Mouse (Mus musculus): Measurements from ENCODE around the gene Lamp1. TPM values are rescaled to one million over a fixed set of nuclear protein-coding genes. Genes with fewer than 3 reads are reported as not detected.

Gene Lamp1
- polyA plus RNA-seq, 1 experiment from 2014 or later: 199 TPM

DNA sequence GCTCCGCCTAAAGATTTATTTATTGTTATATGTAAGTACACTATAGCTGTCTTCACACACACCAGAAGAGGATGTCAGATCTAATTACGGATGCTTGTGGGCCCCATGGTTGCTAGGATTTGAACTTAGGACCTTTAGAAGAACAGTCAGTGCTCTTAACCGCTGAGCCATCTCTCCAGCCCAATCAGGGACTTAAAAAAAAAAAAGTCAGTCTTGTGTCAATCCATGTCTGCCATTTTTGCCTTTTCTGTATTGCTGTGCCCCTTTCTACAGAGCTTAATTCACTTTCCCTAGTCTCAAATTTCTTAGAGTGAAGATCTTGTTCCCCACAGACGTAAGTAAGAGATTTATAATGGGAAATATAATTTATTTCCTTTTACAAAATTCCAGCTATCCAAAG is 59.5 kb downstream of the Lamp1 start:
- H3K36me3 ChIP-seq: no peaks in the 10 kb centered on the region
- H3K9me3 ChIP-seq (replicated peaks): no peaks in the 10 kb centered on the region
- WGBS (ENCODE audit: insufficient replicate concordance): 68% methylated on average over 4 of the region's 4 CpGs
- H3K9ac ChIP-seq: no peak overlapping the region
- peaks cover 33% of the 10 kb centered on the region for H3K27me3 ChIP-seq (replicated peaks)
- no peak for ATAC-seq
- no peak overlapping the region for H3K4me3 ChIP-seq
- H3K4me1 ChIP-seq: peaks cover 10% of the 10 kb centered on the region
- H3K4me2 ChIP-seq: no peak overlapping the region
- H3K27ac ChIP-seq: no peak overlapping the region

DNA sequence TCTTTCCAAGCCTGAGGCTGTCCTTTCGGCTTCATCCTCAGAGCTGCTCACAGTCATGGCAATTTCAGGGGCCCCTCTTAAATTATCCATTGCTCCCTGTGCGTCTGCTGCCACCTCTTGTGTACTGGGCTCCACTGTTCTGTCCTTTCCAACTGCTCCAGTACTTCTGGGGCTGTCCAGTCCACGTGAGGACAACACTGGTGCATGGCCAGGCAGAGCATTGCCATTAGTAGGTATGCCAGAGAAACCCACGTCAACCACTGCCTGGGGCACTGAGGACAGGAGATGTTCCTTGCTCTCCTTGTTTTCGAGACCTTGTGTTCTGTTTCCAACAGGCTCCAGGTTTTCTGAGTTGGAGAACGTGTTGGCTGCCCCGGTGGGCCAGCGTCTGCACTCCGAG is 65.5 kb downstream of the Lamp1 start:
- no peak for ATAC-seq

More for the DNA sequence above, 65.5 kb downstream of the Lamp1 start:
- Histone ChIP-seq H3K27ac (no peak overlapping the region), H3K4me1 (no peaks in the 10 kb centered on the region), H3K4me2 (no peak overlapping the region), H3K9me3 (replicated peaks) (no peaks in the 10 kb centered on the region), H3K36me3 (no peaks in the 10 kb centered on the region), H3K27me3 (replicated peaks) (peaks cover 70% of the 10 kb centered on the region), H3K9ac (no peak overlapping the region), H3K4me3 (no peak overlapping the region)
- WGBS (ENCODE audit: insufficient replicate concordance): 67% methylated on average over 9 of the region's 9 CpGs

MicroRNA genes within 50 kb of the gene (microRNA counts, 519-probe panel; counts per million panel counts)
- microRNA mmu-miR-1968: 582 counts per million, percentile 70 among the panel's probes with 10 or more counts

Small RNAs within 50 kb of the gene (microRNA-seq; reads per million reads assigned to microRNA genes)
- gene Mir1968 (31.6 reads per million, percentile 37 among the genes with 10 or more reads in this experiment), gene Mir7065 (not detected)

Other genes with a start within 250 kb of the Lamp1 start
- gene F7, start 133.1 kb upstream of the Lamp1 start, polyA plus RNA-seq (2016; fragmentation: Nextera tagmentation; extraction: Ambion mirVana): 4.4 and 5.2 TPM in 2 replicates
- gene F10, start 121.9 kb upstream of the Lamp1 start, polyA plus RNA-seq (2016; fragmentation: Nextera tagmentation; extraction: Ambion mirVana): 57.0 and 62.6 TPM in 2 replicates
- 14.6 and 15.1 TPM in 2 replicates for gene Proz, start 98.2 kb upstream of the Lamp1 start, polyA plus RNA-seq (2016; fragmentation: Nextera tagmentation; extraction: Ambion mirVana)
- 25.6 and 28.1 TPM in 2 replicates for gene Pcid2, start 53.7 kb upstream of the Lamp1 start, polyA plus RNA-seq (2016; fragmentation: Nextera tagmentation; extraction: Ambion mirVana)
- gene Cul4a, start 53.5 kb upstream of the Lamp1 start, polyA plus RNA-seq (2016; fragmentation: Nextera tagmentation; extraction: Ambion mirVana): 97.6 and 98.2 TPM in 2 replicates
- 13.8 and 14.0 TPM in 2 replicates for gene Grtp1, start 41.5 kb downstream of the Lamp1 start, polyA plus RNA-seq (2016; fragmentation: Nextera tagmentation; extraction: Ambion mirVana)
- gene Adprhl1, start 95.0 kb downstream of the Lamp1 start, polyA plus RNA-seq (2016; fragmentation: Nextera tagmentation; extraction: Ambion mirVana): not detected in 2 replicates
- 14.3 and 14.4 TPM in 2 replicates for gene Dcun1d2, start 129.0 kb downstream of the Lamp1 start, polyA plus RNA-seq (2016; fragmentation: Nextera tagmentation; extraction: Ambion mirVana)
- 10.1 and 10.6 TPM in 2 replicates for gene Tmco3, start 129.0 kb downstream of the Lamp1 start, polyA plus RNA-seq (2016; fragmentation: Nextera tagmentation; extraction: Ambion mirVana)
- 172 and 174 TPM in 2 replicates for gene Tfdp1, start 179.6 kb downstream of the Lamp1 start, polyA plus RNA-seq (2016; fragmentation: Nextera tagmentation; extraction: Ambion mirVana)
- not detected in 2 replicates for gene Atp4b, start 237.7 kb downstream of the Lamp1 start, polyA plus RNA-seq (2016; fragmentation: Nextera tagmentation; extraction: Ambion mirVana)
- gene Grk1, start 245.9 kb downstream of the Lamp1 start, polyA plus RNA-seq (2016; fragmentation: Nextera tagmentation; extraction: Ambion mirVana): not detected in 2 replicates

Data from liver, embryonic 12.5 days (tissue).